Mouse (Mus musculus): ENCODE data around the gene Rpsa.

GRCm38 (mm10) chr9:120114051-120114788 is 13.3 kb upstream of the Rpsa start:
- TF ChIP-seq CTCF (IDR thresholded peaks at IDR 0.05; ENCODE audit: low read depth), result no peak
- no peak for TF ChIP-seq EP300 (optimal IDR thresholded peaks at IDR 0.05)

Data from stomach, postnatal 0 days (tissue).